Mouse (Mus musculus): ENCODE results near the gene Ramp2. TPM values are rescaled to one million over a fixed set of nuclear protein-coding genes. Genes with fewer than 3 reads are reported as not detected.
A peak's percentile ranks its signal among the peaks of the same experiment; 100 is the strongest.

Gene Ramp2
- total RNA-seq, 2 experiments from 2014 or later: 38.3 to 41.4 TPM

- no peak for DNase-seq (ENCODE audit: low spot score in 2 of 2)
Observed at GRCm38 (mm10) chr11:101264954-101265471, 19.2 kb downstream of the Ramp2 start.

- DNase-seq (ENCODE audit: low spot score in 2 of 2): no peak
Observed at GRCm38 (mm10) chr11:101265906-101266305, 20.1 kb downstream of the Ramp2 start.

GRCm38 (mm10) chr11:101269577-101270116 lies 23.8 kb downstream of the Ramp2 start:
- DNase-seq (ENCODE audit: low spot score in 2 of 2): no peak

GRCm38 (mm10) chr11:101272446-101272845 lies 26.6 kb downstream of the Ramp2 start:
- DNase-seq (ENCODE audit: low spot score in 2 of 2): no peak

- DNase-seq (ENCODE audit: low spot score in 2 of 2): no peak
Observed at GRCm38 (mm10) chr11:101275309-101275708, 29.5 kb downstream of the Ramp2 start.

- DNase-seq (ENCODE audit: low spot score in 2 of 2): no peak
Observed at GRCm38 (mm10) chr11:101276319-101277070, 30.7 kb downstream of the Ramp2 start.

- no peak for DNase-seq (ENCODE audit: low spot score in 2 of 2)
Observed at GRCm38 (mm10) chr11:101277381-101278222, 31.8 kb downstream of the Ramp2 start.

GRCm38 (mm10) chr11:101278223-101279192 lies 32.7 kb downstream of the Ramp2 start, which contains the start of the genes Cntd1 and Coa3:
Gene Cntd1, plus strand, starts transcription at chr11:101279012.
Gene Coa3, minus strand, starts transcription at chr11:101279114.
- peak; percentile 64 to 71 for DNase-seq (ENCODE audit: low spot score in 2 of 2)

- no peak for DNase-seq (ENCODE audit: low spot score in 2 of 2)
Observed at GRCm38 (mm10) chr11:101279193-101279569, 33.4 kb downstream of the Ramp2 start.

GRCm38 (mm10) chr11:101280837-101281236 lies 35.0 kb downstream of the Ramp2 start:
- no peak for DNase-seq (ENCODE audit: low spot score in 2 of 2)

GRCm38 (mm10) chr11:101282896-101283295 lies 37.1 kb downstream of the Ramp2 start:
- DNase-seq (ENCODE audit: low spot score in 2 of 2): no peak

GRCm38 (mm10) chr11:101283805-101284204 lies 38.0 kb downstream of the Ramp2 start:
- no peak for DNase-seq (ENCODE audit: low spot score in 2 of 2)

- peak; percentile 49 to 50 for DNase-seq (ENCODE audit: low spot score in 2 of 2)
Observed at GRCm38 (mm10) chr11:101287306-101287705, 41.5 kb downstream of the Ramp2 start.

- DNase-seq (ENCODE audit: low spot score in 2 of 2): no peak
Observed at GRCm38 (mm10) chr11:101291231-101291630, 45.4 kb downstream of the Ramp2 start.

GRCm38 (mm10) chr11:101295191-101295590 lies 49.4 kb downstream of the Ramp2 start:
- DNase-seq (ENCODE audit: low spot score in 2 of 2): no peak

- no peak for DNase-seq (ENCODE audit: low spot score in 2 of 2)
Observed at GRCm38 (mm10) chr11:101300881-101301280, 55.1 kb downstream of the Ramp2 start.

- DNase-seq (ENCODE audit: low spot score in 2 of 2): no peak
Observed at GRCm38 (mm10) chr11:101301299-101302003, 55.6 kb downstream of the Ramp2 start.

GRCm38 (mm10) chr11:101302004-101302798 lies 56.4 kb downstream of the Ramp2 start, which contains the start of gene Becn1:
Gene Becn1, minus strand, starts transcription at chr11:101302286.
- peak; percentile 99 for DNase-seq (ENCODE audit: low spot score in 2 of 2)

GRCm38 (mm10) chr11:101307744-101308143 lies 61.9 kb downstream of the Ramp2 start:
- DNase-seq (ENCODE audit: low spot score in 2 of 2): no peak
